Mouse (Mus musculus): ENCODE data around the gene Trib2. TPM values are rescaled to one million over a fixed set of nuclear protein-coding genes. Genes with fewer than 3 reads are reported as not detected.

Trib2 gene
- total and polyA plus RNA-seq, 2 experiments: 0.81 to 2.2 TPM

- no peak overlapping the region for H3K27ac ChIP-seq (replicated peaks; ENCODE audit: insufficient read depth, low read depth, low read length)
- peak; percentile 98 for DNase-seq (ENCODE audit: extremely low read depth, low read depth, low spot score)
Measured at GRCm38 (mm10) chr12:15849861-15850294, 33.2 kb upstream of the Trib2 start.

GRCm38 (mm10) chr12:15848391-15848790 lies 31.7 kb upstream of the Trib2 start:
- TF ChIP-seq CTCF (IDR thresholded peaks at IDR 0.05; ENCODE audit: low read depth, low read length) (no peak), POLR2A (IDR thresholded peaks at IDR 0.05; ENCODE audit: extremely low read depth, insufficient read depth, low read length) (no peak)
- 90% methylated on average over 4 of the region's 4 CpGs for WGBS
- Histone ChIP-seq H3K27me3 (ENCODE audit: control insufficient read depth, insufficient read depth, low read length) (no peaks in the 10 kb centered on the region), H3K36me3 (ENCODE audit: control insufficient read depth, insufficient read depth, low read length) (no peaks in the 10 kb centered on the region), H3K27ac (replicated peaks; ENCODE audit: insufficient read depth, low read depth, low read length) (no peak overlapping the region), H3K4me1 (ENCODE audit: control insufficient read depth, insufficient read depth, low read length) (peaks cover 9% of the 10 kb centered on the region), H3K4me3 (ENCODE audit: insufficient read depth, low read depth, low read length) (no peak overlapping the region), H3K79me2 (ENCODE audit: control insufficient read depth, insufficient read depth, low read length) (no peaks in the 10 kb centered on the region), H3K9ac (ENCODE audit: low read depth, low read length) (no peak overlapping the region)
- DNase-seq (ENCODE audit: extremely low read depth, low read depth, low spot score): no peak

More at GRCm38 (mm10) chr12:15849861-15850294, 33.2 kb upstream of the Trib2 start:
- no peak overlapping the region for H3K9ac ChIP-seq (ENCODE audit: low read depth, low read length)
- H3K36me3 ChIP-seq (ENCODE audit: control insufficient read depth, insufficient read depth, low read length): no peaks in the 10 kb centered on the region
- H3K4me3 ChIP-seq (ENCODE audit: insufficient read depth, low read depth, low read length): no peak overlapping the region
- H3K4me1 ChIP-seq (ENCODE audit: control insufficient read depth, insufficient read depth, low read length): peaks cover 9% of the 10 kb centered on the region
- no peak for TF ChIP-seq POLR2A (IDR thresholded peaks at IDR 0.05; ENCODE audit: extremely low read depth, insufficient read depth, low read length)
- no peak for TF ChIP-seq CTCF (IDR thresholded peaks at IDR 0.05; ENCODE audit: low read depth, low read length)
- WGBS: 13% methylated on average over 3 of the region's 3 CpGs
- H3K79me2 ChIP-seq (ENCODE audit: control insufficient read depth, insufficient read depth, low read length): no peaks in the 10 kb centered on the region
- no peaks in the 10 kb centered on the region for H3K27me3 ChIP-seq (ENCODE audit: control insufficient read depth, insufficient read depth, low read length)

GRCm38 (mm10) chr12:15844701-15845100 lies 28.0 kb upstream of the Trib2 start:
- no peaks in the 10 kb centered on the region for H3K36me3 ChIP-seq (ENCODE audit: control insufficient read depth, insufficient read depth, low read length)
- 80% methylated on average over 3 of the region's 3 CpGs for WGBS
- no peak for DNase-seq (ENCODE audit: extremely low read depth, low read depth, low spot score)
- 0 out of 2 replicates have a peak, but pooled peaks cover 1% of the 10 kb centered on the region for H3K4me1 ChIP-seq (ENCODE audit: control insufficient read depth, insufficient read depth, low read length)
- H3K9ac ChIP-seq (ENCODE audit: low read depth, low read length): no peak overlapping the region
- H3K4me3 ChIP-seq (ENCODE audit: insufficient read depth, low read depth, low read length): no peak overlapping the region
- no peak for TF ChIP-seq POLR2A (IDR thresholded peaks at IDR 0.05; ENCODE audit: extremely low read depth, insufficient read depth, low read length)
- no peak for TF ChIP-seq CTCF (IDR thresholded peaks at IDR 0.05; ENCODE audit: low read depth, low read length)
- H3K79me2 ChIP-seq (ENCODE audit: control insufficient read depth, insufficient read depth, low read length): no peaks in the 10 kb centered on the region
- no peak overlapping the region for H3K27ac ChIP-seq (replicated peaks; ENCODE audit: insufficient read depth, low read depth, low read length)
- H3K27me3 ChIP-seq (ENCODE audit: control insufficient read depth, insufficient read depth, low read length): no peaks in the 10 kb centered on the region

GRCm38 (mm10) chr12:15840864-15841557 lies 24.3 kb upstream of the Trib2 start:
- no peak for TF ChIP-seq CTCF (IDR thresholded peaks at IDR 0.05; ENCODE audit: low read depth, low read length)
- TF ChIP-seq POLR2A (IDR thresholded peaks at IDR 0.05; ENCODE audit: extremely low read depth, insufficient read depth, low read length): no peak
- H3K27ac ChIP-seq (replicated peaks; ENCODE audit: insufficient read depth, low read depth, low read length): no peak overlapping the region
- no peak for DNase-seq (ENCODE audit: extremely low read depth, low read depth, low spot score)
- H3K4me3 ChIP-seq (ENCODE audit: insufficient read depth, low read depth, low read length): no peak overlapping the region
- 89% methylated on average over 12 of the region's 12 CpGs for WGBS
- no peaks in the 10 kb centered on the region for H3K79me2 ChIP-seq (ENCODE audit: control insufficient read depth, insufficient read depth, low read length)
- H3K27me3 ChIP-seq (ENCODE audit: control insufficient read depth, insufficient read depth, low read length): no peaks in the 10 kb centered on the region
- H3K9ac ChIP-seq (ENCODE audit: low read depth, low read length): no peak overlapping the region
- H3K4me1 ChIP-seq (ENCODE audit: control insufficient read depth, insufficient read depth, low read length): no peaks in the 10 kb centered on the region
- H3K36me3 ChIP-seq (ENCODE audit: control insufficient read depth, insufficient read depth, low read length): no peaks in the 10 kb centered on the region

GRCm38 (mm10) chr12:15838201-15838600 lies 21.5 kb upstream of the Trib2 start:
- H3K4me3 ChIP-seq (ENCODE audit: insufficient read depth, low read depth, low read length): no peak overlapping the region
- TF ChIP-seq POLR2A (IDR thresholded peaks at IDR 0.05; ENCODE audit: extremely low read depth, insufficient read depth, low read length) (no peak), CTCF (IDR thresholded peaks at IDR 0.05; ENCODE audit: low read depth, low read length) (no peak)
- H3K79me2 ChIP-seq (ENCODE audit: control insufficient read depth, insufficient read depth, low read length): no peaks in the 10 kb centered on the region
- no peaks in the 10 kb centered on the region for H3K36me3 ChIP-seq (ENCODE audit: control insufficient read depth, insufficient read depth, low read length)
- H3K27me3 ChIP-seq (ENCODE audit: control insufficient read depth, insufficient read depth, low read length): no peaks in the 10 kb centered on the region
- WGBS: 87% methylated on average over 2 of the region's 2 CpGs
- H3K9ac ChIP-seq (ENCODE audit: low read depth, low read length): no peak overlapping the region
- no peak for DNase-seq (ENCODE audit: extremely low read depth, low read depth, low spot score)
- no peak overlapping the region for H3K27ac ChIP-seq (replicated peaks; ENCODE audit: insufficient read depth, low read depth, low read length)
- no peaks in the 10 kb centered on the region for H3K4me1 ChIP-seq (ENCODE audit: control insufficient read depth, insufficient read depth, low read length)

- H3K36me3 ChIP-seq (ENCODE audit: control insufficient read depth, insufficient read depth, low read length): no peaks in the 10 kb centered on the region
- TF ChIP-seq CTCF (IDR thresholded peaks at IDR 0.05; ENCODE audit: low read depth, low read length): no peak
- TF ChIP-seq POLR2A (IDR thresholded peaks at IDR 0.05; ENCODE audit: extremely low read depth, insufficient read depth, low read length): no peak
- H3K4me1 ChIP-seq (ENCODE audit: control insufficient read depth, insufficient read depth, low read length): no peaks in the 10 kb centered on the region
- no peaks in the 10 kb centered on the region for H3K27me3 ChIP-seq (ENCODE audit: control insufficient read depth, insufficient read depth, low read length)
- no peak overlapping the region for H3K27ac ChIP-seq (replicated peaks; ENCODE audit: insufficient read depth, low read depth, low read length)
- H3K4me3 ChIP-seq (ENCODE audit: insufficient read depth, low read depth, low read length): no peak overlapping the region
- no peaks in the 10 kb centered on the region for H3K79me2 ChIP-seq (ENCODE audit: control insufficient read depth, insufficient read depth, low read length)
- DNase-seq (ENCODE audit: extremely low read depth, low read depth, low spot score): no peak
- H3K9ac ChIP-seq (ENCODE audit: low read depth, low read length): no peak overlapping the region
- WGBS: 82% methylated on average over 4 of the region's 4 CpGs
Measured at GRCm38 (mm10) chr12:15837566-15837965, 20.8 kb upstream of the Trib2 start.

All from liver, adult 2 months (tissue).